Mouse (Mus musculus): Measurements from ENCODE around the gene Ndufa6. TPM values are rescaled to one million over a fixed set of nuclear protein-coding genes. Genes with fewer than 3 reads are reported as not detected.
"Not testable (repeated sequence)": the region's sequence is repeated elsewhere in the genome, so short reads cannot be mapped to it uniquely, and the experiment has no call there.

Ndufa6 gene
- total RNA-seq, 2 experiments from 2014 or later: 489 to 502 TPM

GRCm38 (mm10) chr15:82368851-82369250 lies 14.7 kb upstream of the Ndufa6 start:
- DNase-seq: no peak

GRCm38 (mm10) chr15:82368146-82368545 lies 14.0 kb upstream of the Ndufa6 start:
- DNase-seq: no peak

GRCm38 (mm10) chr15:82364561-82364960 lies 10.4 kb upstream of the Ndufa6 start:
- DNase-seq: not testable (repeated sequence)

- DNase-seq: not testable (repeated sequence)
Observed at GRCm38 (mm10) chr15:82363801-82364200, 9.7 kb upstream of the Ndufa6 start.

- DNase-seq: no peak
Observed at GRCm38 (mm10) chr15:82362234-82362633, 8.1 kb upstream of the Ndufa6 start.

- peak; percentile 65 for DNase-seq
Observed at GRCm38 (mm10) chr15:82361459-82362018, 7.4 kb upstream of the Ndufa6 start.

GRCm38 (mm10) chr15:82358431-82359260 lies 4.5 kb upstream of the Ndufa6 start:
- no peak for DNase-seq

- no peak for DNase-seq
Observed at GRCm38 (mm10) chr15:82353745-82354113, 393 bp downstream of the Ndufa6 start.

GRCm38 (mm10) chr15:82353078-82353744 lies 911 bp downstream of the Ndufa6 start:
- DNase-seq: no peak

GRCm38 (mm10) chr15:82351480-82351879 lies 2.6 kb downstream of the Ndufa6 start:
- DNase-seq: no peak

- no peak for DNase-seq
Observed at GRCm38 (mm10) chr15:82350349-82350748, 3.8 kb downstream of the Ndufa6 start.

GRCm38 (mm10) chr15:82348999-82349341 lies 5.2 kb downstream of the Ndufa6 start:
- no peak for DNase-seq

GRCm38 (mm10) chr15:82348258-82348998 lies 5.7 kb downstream of the Ndufa6 start:
- no peak for DNase-seq

- no peak for DNase-seq
Observed at GRCm38 (mm10) chr15:82347852-82348251, 6.3 kb downstream of the Ndufa6 start.

- DNase-seq: no peak
Observed at GRCm38 (mm10) chr15:82347303-82347676, 6.8 kb downstream of the Ndufa6 start.

- no peak for DNase-seq
Observed at GRCm38 (mm10) chr15:82346580-82347302, 7.4 kb downstream of the Ndufa6 start.

GRCm38 (mm10) chr15:82345820-82346470 lies 8.2 kb downstream of the Ndufa6 start:
- DNase-seq: peak; percentile 96

- DNase-seq: no peak
Observed at GRCm38 (mm10) chr15:82344971-82345370, 9.2 kb downstream of the Ndufa6 start.

- no peak for DNase-seq
Observed at GRCm38 (mm10) chr15:82343368-82344287, 10.5 kb downstream of the Ndufa6 start.

GRCm38 (mm10) chr15:82342543-82342935 lies 11.6 kb downstream of the Ndufa6 start:
- DNase-seq: no peak

All from gastrocnemius, postnatal 25 days (tissue).